Mouse (Mus musculus) myocyte (in vitro differentiated cells): ENCODE data around the gene Rab3il1.

Source experiments
- CEBPB ChIP-seq: IDR thresholded peaks from 2 replicates; pipeline ENCODE4 v1.6.1; 2011; ENCODE audit warnings: mild to moderate bottlenecking, moderate library complexity; ENCODE audit not compliant: poor library complexity, insufficient read depth, severe bottlenecking
- MAX ChIP-seq: IDR thresholded peaks from one replicate; pipeline ENCODE4 v1.6.1; 2011; ENCODE audit warnings: low read depth, mild to moderate bottlenecking, control low read depth
- MYOD1 ChIP-seq, 3 experiments: IDR thresholded peaks; one replicate each; pipeline ENCODE4 v1.6.1; 2011; ENCODE audit warnings: control low read depth in 2 of 3, low read depth in 2 of 3, mild to moderate bottlenecking in 2 of 3, moderate library complexity in 1 of 3; ENCODE audit not compliant: insufficient read length in 2 of 3, control insufficient read depth in 1 of 3
- MYOG ChIP-seq, 3 experiments: IDR thresholded peaks; one replicate each; pipeline ENCODE4 v1.6.1; 2011; ENCODE audit warnings: control low read depth in 2 of 3, low read depth in 2 of 3, mild to moderate bottlenecking in 2 of 3; ENCODE audit not compliant: insufficient read length in 2 of 3, control insufficient read depth in 1 of 3, insufficient read depth in 1 of 3
- POLR2A ChIP-seq: IDR thresholded peaks from one replicate; pipeline ENCODE4 v1.6.1; 2011; ENCODE audit warnings: low read depth, mild to moderate bottlenecking, control low read depth, moderate library complexity; ENCODE audit not compliant: insufficient read length
- POLR2AphosphoS2 ChIP-seq: IDR thresholded peaks from one replicate; pipeline ENCODE4 v1.6.1; 2011; ENCODE audit warnings: low read depth, control low read depth; ENCODE audit not compliant: insufficient read length
- TCF12 ChIP-seq: IDR thresholded peaks from one replicate; pipeline ENCODE4 v1.6.1; 2011; ENCODE audit warnings: mild to moderate bottlenecking, control low read depth; ENCODE audit not compliant: poor library complexity, insufficient read depth, severe bottlenecking
- TCF3 ChIP-seq: IDR thresholded peaks from one replicate; pipeline ENCODE4 v1.6.1; 2011; ENCODE audit warnings: low read depth, control low read depth; ENCODE audit not compliant: insufficient read length
- USF1 ChIP-seq: IDR thresholded peaks from one replicate; pipeline ENCODE4 v1.6.1; 2011; ENCODE audit warnings: low read depth, mild to moderate bottlenecking, control low read depth, moderate library complexity

GRCm38 (mm10) chr19:10023304-10023758, 21.9 kb downstream of the Rab3il1 start:
- TF ChIP-seq POLR2A (no peak), MAX (no peak), TCF3 (no peak), MYOG (IDR thresholded peaks at IDR 0.05; ENCODE audit: control insufficient read depth in 1 of 3, insufficient read depth in 1 of 3, insufficient read length in 2 of 3, low read depth in 2 of 3) (no peak), POLR2AphosphoS2 (no peak), TCF12 (no peak), USF1 (no peak), CEBPB (no peak), MYOD1 (IDR thresholded peaks at IDR 0.05; ENCODE audit: control insufficient read depth in 1 of 3, insufficient read length in 2 of 3, low read depth in 2 of 3) (no peak)
